Mouse (Mus musculus): ENCODE results near the gene Lmod3.

DNA sequence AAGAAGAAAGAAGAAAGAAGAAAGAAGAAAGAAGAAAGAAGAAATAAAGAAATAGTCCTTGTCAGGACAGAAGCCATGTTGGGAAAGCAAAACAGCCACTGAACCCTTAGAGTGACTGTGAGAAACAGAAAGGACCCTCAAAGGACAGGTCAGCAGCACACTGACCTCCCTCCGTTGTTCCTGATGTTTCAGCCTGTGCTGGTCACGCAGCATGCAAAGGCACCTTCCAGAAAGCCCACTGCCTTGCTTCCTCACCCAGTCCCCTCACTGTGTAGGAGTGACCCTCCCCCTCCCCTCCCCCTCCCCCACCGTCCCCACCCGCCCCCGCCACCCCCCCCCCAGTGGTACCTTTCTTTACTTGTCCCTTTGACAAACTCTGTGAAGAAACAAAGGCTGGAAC lies 31.9 kb downstream of the Lmod3 start:
- TF ChIP-seq CTCF (IDR thresholded peaks at IDR 0.05; ENCODE audit: low read depth) (no peak), EP300 (IDR thresholded peaks at IDR 0.05; ENCODE audit: low read depth) (no peak)

All from liver, embryonic 14.5 days (tissue).